Mouse (Mus musculus) hindbrain, postnatal 0 days (tissue): Measurements from ENCODE around the gene Serp2. TPM values are rescaled to one million over a fixed set of nuclear protein-coding genes. Genes with fewer than 3 reads are reported as not detected.

Experiments used
- ATAC-seq: fragments of 200-750 bp; cut with Nextera tagmentation; 2 replicates; pipeline ENCODE4 v1.8.0; 2017; ENCODE audit warnings: mild to moderate bottlenecking, moderate TSS enrichment, moderate library complexity
- DNase-seq: peaks from one replicate; pipeline ENCODE4 v3.0.0-alpha.2; 2015; ENCODE audit warnings: low spot score
- H3K27ac ChIP-seq: fragments of 300-500 bp; sonication (generic); 2 replicates; pipeline ENCODE4 v1.5.1; 2014; ENCODE audit warnings: mild to moderate bottlenecking
- H3K27me3 ChIP-seq: fragments of 300-500 bp; sonication (generic); 2 replicates; pipeline ENCODE4 v1.6.1; 2014; ENCODE audit warnings: low read length, mixed read lengths; ENCODE audit not compliant: insufficient read depth
- H3K36me3 ChIP-seq: fragments of 300-500 bp; sonication (generic); 2 replicates; pipeline ENCODE4 v1.6.1; 2014; ENCODE audit warnings: low read length, mixed read lengths; ENCODE audit not compliant: insufficient read depth
- H3K4me1 ChIP-seq: fragments of 300-500 bp; sonication (generic); 2 replicates; pipeline ENCODE4 v1.6.1; 2014; ENCODE audit warnings: antibody characterized with exemption, low read length, mixed read lengths; ENCODE audit not compliant: insufficient read depth
- H3K4me2 ChIP-seq: fragments of 300-500 bp; sonication (generic); 2 replicates; pipeline ENCODE4 v1.6.1; 2014; ENCODE audit warnings: low read depth, mild to moderate bottlenecking, low read length, moderate library complexity, mixed read lengths
- H3K4me3 ChIP-seq: fragments of 300-500 bp; sonication (generic); 2 replicates; pipeline ENCODE4 v1.5.1; 2014; ENCODE audit warnings: low read length
- H3K9ac ChIP-seq: fragments of 300-500 bp; sonication (generic); replicated peaks from 2 replicates; pipeline ENCODE4 v1.6.1; 2014; ENCODE audit warnings: mild to moderate bottlenecking, low read length, moderate library complexity, mixed read lengths
- H3K9me3 ChIP-seq: fragments of 300-500 bp; sonication (generic); 2 replicates; pipeline ENCODE4 v1.6.1; 2016; ENCODE audit warnings: low read length, mixed read lengths
- CTCF ChIP-seq: IDR thresholded peaks from 2 replicates; pipeline ENCODE4 v1.5.1; 2016; ENCODE audit warnings: antibody characterized with exemption, control low read depth, low read depth
- WGBS: fragments of 180-500 bp; shearing (Covaris S2); extraction: QIAGEN DNeasy Blood & Tissue Kit; methylation state at CpG from one replicate; pipeline ENCODE4 v1.1.7; 2014; 5-methylcytosine and 5-hydroxymethylcytosine counted together
- polyA plus RNA-seq: library from polyadenylated mRNA; unstranded; fragments of >200 nt; fragmentation: Nextera tagmentation; extraction: Ambion mirVana; gene quantifications from 2 replicates; pipeline ENCODE4 v1.2.1, GENCODE M21; 2015
- total RNA-seq: library from RNA; depleted of rRNA; stranded (reverse); fragments of >200 nt; gene quantifications from 2 replicates; pipeline ENCODE4 v1.2.3, GENCODE M21; 2014

Serp2 gene
- total and polyA plus RNA-seq, 2 experiments from 2014 or later: 187 to 243 TPM

- peak; percentile 17 for DNase-seq
- Histone ChIP-seq H3K27me3 (no peaks in the 10 kb centered on the region), H3K36me3 (no peaks in the 10 kb centered on the region), H3K9me3 (no peaks in the 10 kb centered on the region), H3K4me3 (no peak overlapping the region), H3K27ac (no peak overlapping the region), H3K4me2 (no peak overlapping the region), H3K9ac (no peak overlapping the region), H3K4me1 (no peaks in the 10 kb centered on the region)
- TF ChIP-seq CTCF: no peak
- WGBS: 33% methylated on average over 2 of the region's 2 CpGs
- ATAC-seq: no peak
Measured at GRCm38 (mm10) chr14:76577840-76578239, 21.2 kb upstream of the Serp2 start.

- no peaks in the 10 kb centered on the region for H3K27me3 ChIP-seq
- H3K4me3 ChIP-seq: no peak overlapping the region
- no peak overlapping the region for H3K4me2 ChIP-seq
- no peak overlapping the region for H3K27ac ChIP-seq
- no peak for DNase-seq
- H3K9ac ChIP-seq: no peak overlapping the region
- TF ChIP-seq CTCF: no peak
- 89% methylated on average over 7 of the region's 7 CpGs for WGBS
- no peaks in the 10 kb centered on the region for H3K36me3 ChIP-seq
- no peak for ATAC-seq
- H3K9me3 ChIP-seq: no peaks in the 10 kb centered on the region
- no peaks in the 10 kb centered on the region for H3K4me1 ChIP-seq
Measured at GRCm38 (mm10) chr14:76570292-76570691, 13.6 kb upstream of the Serp2 start.

- DNase-seq: no peak
- no peak for ATAC-seq
- H3K4me3 ChIP-seq: no peak overlapping the region
- no peak overlapping the region for H3K9ac ChIP-seq
- H3K27me3 ChIP-seq: no peaks in the 10 kb centered on the region
- no peak for TF ChIP-seq CTCF
- H3K36me3 ChIP-seq: no peaks in the 10 kb centered on the region
- 63% methylated on average over 9 of the region's 9 CpGs for WGBS
- H3K9me3 ChIP-seq: no peaks in the 10 kb centered on the region
- no peak overlapping the region for H3K27ac ChIP-seq
- no peak overlapping the region for H3K4me2 ChIP-seq
- no peaks in the 10 kb centered on the region for H3K4me1 ChIP-seq
Measured at GRCm38 (mm10) chr14:76569271-76569961, 12.7 kb upstream of the Serp2 start.

GRCm38 (mm10) chr14:76568548-76568947 is 11.9 kb upstream of the Serp2 start:
- H3K36me3 ChIP-seq: no peaks in the 10 kb centered on the region
- DNase-seq (no peak), ATAC-seq (no peak)
- no peak overlapping the region for H3K9ac ChIP-seq
- H3K27ac ChIP-seq: no peak overlapping the region
- H3K4me1 ChIP-seq: no peaks in the 10 kb centered on the region
- H3K4me2 ChIP-seq: no peak overlapping the region
- no peaks in the 10 kb centered on the region for H3K9me3 ChIP-seq
- no peak overlapping the region for H3K4me3 ChIP-seq
- 83% methylated on average over 9 of the region's 9 CpGs for WGBS
- no peak for TF ChIP-seq CTCF
- no peaks in the 10 kb centered on the region for H3K27me3 ChIP-seq

- Histone ChIP-seq H3K27me3 (no peaks in the 10 kb centered on the region), H3K9ac (no peak overlapping the region), H3K4me1 (no peaks in the 10 kb centered on the region), H3K4me2 (no peak overlapping the region), H3K4me3 (no peak overlapping the region), H3K27ac (no peak overlapping the region), H3K36me3 (no peaks in the 10 kb centered on the region), H3K9me3 (no peaks in the 10 kb centered on the region)
- WGBS: 35% methylated on average over 1 of the region's 1 CpGs
- ATAC-seq (no peak), DNase-seq (no peak)
- TF ChIP-seq CTCF: no peak
Measured at GRCm38 (mm10) chr14:76567280-76567679, 10.6 kb upstream of the Serp2 start.

GRCm38 (mm10) chr14:76566711-76567110 is 10.0 kb upstream of the Serp2 start:
- DNase-seq: no peak
- Histone ChIP-seq H3K27me3 (no peaks in the 10 kb centered on the region), H3K9ac (no peak overlapping the region), H3K4me3 (no peak overlapping the region), H3K4me1 (no peaks in the 10 kb centered on the region), H3K9me3 (no peaks in the 10 kb centered on the region), H3K27ac (no peak overlapping the region), H3K4me2 (no peak overlapping the region), H3K36me3 (no peaks in the 10 kb centered on the region)
- no peak for TF ChIP-seq CTCF
- no peak for ATAC-seq
- 85% methylated on average over 8 of the region's 8 CpGs for WGBS

GRCm38 (mm10) chr14:76566193-76566592 is 9.5 kb upstream of the Serp2 start:
- DNase-seq (no peak), ATAC-seq (no peak)
- Histone ChIP-seq H3K27ac (no peak overlapping the region), H3K27me3 (no peaks in the 10 kb centered on the region), H3K36me3 (no peaks in the 10 kb centered on the region), H3K9me3 (no peaks in the 10 kb centered on the region), H3K9ac (no peak overlapping the region), H3K4me1 (no peaks in the 10 kb centered on the region), H3K4me2 (no peak overlapping the region), H3K4me3 (no peak overlapping the region)
- no peak for TF ChIP-seq CTCF
- WGBS: 81% methylated on average over 4 of the region's 4 CpGs
